Mouse (Mus musculus) neutrophil, adult 83 days (primary cell): ENCODE data around the gene Abi1. TPM values are rescaled to one million over a fixed set of nuclear protein-coding genes. Genes with fewer than 3 reads are reported as not detected.

ENCODE experiments used
- total RNA-seq, 2 experiments: library from RNA; stranded (reverse); gene quantifications; one replicate each; pipeline ENCODE4 v1.2.4; 2023

Gene Abi1
- total RNA-seq, result 100 to 1,000 TPM; 125 to 149 TPM

DNA sequence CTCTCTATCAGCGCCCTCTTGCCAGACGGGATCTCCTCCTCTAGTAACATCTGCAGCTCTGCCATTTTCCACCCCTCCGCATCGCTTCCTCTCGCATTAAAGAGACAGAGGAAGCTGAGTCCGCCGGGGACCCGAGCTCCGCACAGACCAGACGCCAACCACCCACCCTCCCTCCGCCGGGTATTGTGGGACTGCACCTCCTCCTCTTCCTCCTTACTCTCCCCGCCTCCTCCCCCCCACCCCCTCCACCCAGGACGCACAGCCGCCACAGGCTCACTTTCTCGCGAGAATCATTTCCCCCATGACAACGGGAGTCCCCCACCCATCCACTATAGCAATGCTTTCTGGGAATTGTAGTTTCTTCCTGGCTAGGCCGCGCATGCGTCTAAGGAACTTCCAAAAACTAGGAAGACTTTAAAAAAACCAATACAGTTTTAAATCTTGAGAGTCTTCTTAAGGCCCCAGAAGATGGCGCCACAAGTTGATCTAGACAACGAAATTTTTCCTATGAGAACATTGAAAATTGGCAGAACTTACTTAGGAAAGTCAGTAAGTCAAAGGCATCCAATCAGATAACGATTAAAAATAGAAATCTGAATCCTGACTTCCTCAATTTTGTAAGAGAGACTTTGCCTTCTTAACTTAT, at the start of gene Abi1:
Gene Abi1 (minus strand): TSS at position 241 of the 646 bp plus-strand sequence.

DNA sequence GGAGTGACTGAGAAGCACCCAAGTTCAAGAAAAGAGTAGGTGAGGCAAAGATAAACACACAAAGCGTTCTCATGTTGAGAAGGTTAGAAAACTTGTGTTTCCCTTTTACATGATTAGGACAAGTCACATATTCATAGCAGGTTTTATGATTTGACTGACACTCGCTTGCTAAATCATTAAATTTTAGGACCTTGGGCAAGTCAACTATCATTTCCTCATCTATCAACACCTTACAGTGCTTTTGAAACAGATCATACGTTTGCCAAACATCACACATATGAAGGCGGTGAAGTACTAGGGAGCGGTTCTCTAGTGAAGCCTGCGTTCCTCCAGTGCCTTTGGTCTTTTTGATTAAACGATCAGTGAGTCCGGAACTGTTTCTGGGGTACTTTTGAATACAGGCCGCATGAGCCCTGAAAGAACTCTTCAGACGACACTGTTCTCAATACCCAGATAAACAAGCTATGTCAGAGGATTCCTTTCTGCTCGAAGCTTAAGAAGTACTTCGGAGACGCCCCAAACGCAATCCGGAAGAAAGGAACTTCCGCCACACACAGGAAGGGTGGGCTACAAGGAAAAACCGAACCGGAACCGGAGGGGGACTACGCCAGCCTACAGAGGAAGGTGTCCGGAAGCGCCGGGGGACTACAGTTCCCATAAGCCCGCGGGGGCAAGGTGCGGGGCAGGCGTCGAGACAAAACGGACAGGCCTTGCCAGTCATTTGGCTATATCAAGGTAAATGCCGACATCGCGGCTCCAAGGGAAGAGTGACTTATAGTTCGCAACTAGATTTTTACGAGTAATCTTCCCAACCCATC, 27.7 kb upstream of the Abi1 start, which contains the start of gene Acbd5:
Gene Acbd5 (plus strand): TSS at position 616 of the 818 bp plus-strand sequence.

DNA sequence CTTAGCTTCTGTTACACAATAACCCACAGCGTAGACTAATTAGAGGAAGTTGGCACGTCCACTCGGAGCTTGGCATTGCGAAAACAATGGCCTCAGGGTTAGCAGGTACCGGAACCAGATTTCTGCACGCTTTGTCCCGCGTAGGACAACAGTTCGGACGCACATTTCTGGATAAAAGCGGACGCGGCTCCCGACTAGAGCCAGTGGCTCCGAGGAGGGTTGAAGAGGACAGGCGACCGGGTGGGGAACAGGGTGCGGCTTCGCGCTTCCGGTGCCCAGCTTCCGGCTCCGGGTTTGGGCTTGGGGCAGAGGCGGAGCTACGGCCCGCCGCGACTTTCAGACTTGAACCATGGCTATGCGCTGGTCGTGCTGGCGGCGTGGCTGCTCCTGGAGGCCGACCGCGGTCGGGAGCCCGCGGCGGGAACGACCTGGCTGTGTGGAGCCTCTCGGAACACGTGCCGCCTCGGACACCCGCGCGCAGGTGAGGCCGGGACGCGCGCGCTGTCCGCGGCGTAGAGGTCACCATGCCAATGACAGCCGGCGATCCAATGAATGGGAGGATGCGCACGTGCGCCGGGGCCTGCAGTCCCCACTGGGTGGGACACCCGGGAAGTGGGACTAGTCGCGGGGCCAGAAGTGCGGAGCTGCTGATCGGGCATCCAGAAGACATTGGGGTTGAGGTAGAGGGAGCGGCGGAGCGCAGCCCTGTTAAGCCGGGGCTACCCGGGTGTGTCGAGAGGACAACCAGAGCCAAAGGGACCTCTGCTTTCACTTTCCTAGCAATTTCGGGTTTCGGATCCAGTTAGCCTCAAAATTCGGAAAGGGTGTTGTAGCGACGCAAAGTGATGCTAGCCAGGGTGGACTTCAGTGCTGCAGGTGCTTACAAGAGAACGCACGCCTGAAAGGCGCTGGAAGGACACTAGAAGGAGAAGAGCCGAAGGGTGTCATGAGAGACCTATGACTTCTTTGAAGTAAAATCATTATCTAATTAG, 144.5 kb downstream of the Abi1 start, which contains the start of gene Pdss1:
Gene Pdss1 (plus strand): TSS at position 241 of the 992 bp plus-strand sequence.

Other genes starting within 250 kb of the Abi1 start
- 10 to 100 TPM in 1 of 2 experiments, 1 to 10 TPM in 1; 9.6 to 10.7 TPM for gene Pdss1, start 144.7 kb downstream of the Abi1 start, total RNA-seq
- gene Acbd5, start 27.9 kb upstream of the Abi1 start, total RNA-seq, result 10 to 100 TPM; 29.2 to 30.8 TPM
- 1 to 10 TPM; 8.2 to 9.8 TPM for gene Mastl, start 115.8 kb upstream of the Abi1 start, total RNA-seq
- 10 to 100 TPM; 80.3 to 86.9 TPM for gene Yme1l1, start 116.1 kb upstream of the Abi1 start, total RNA-seq
- not detected for gene 4931423N10Rik, start 167.2 kb upstream of the Abi1 start, total RNA-seq